17 mouse cellular contexts compared by ENCODE assay signal in genomic region chr14:71230484-71231188, GRCm38 (mm10).
DNase-seq lines count a peak whose midpoint lies in the region; ATAC-seq and TF ChIP-seq lines count a peak whose summit lies in the region.
"Had no signal": no experiment of that assay in that cellular context is flagged by ENCODE, and none has a peak within 500 bp of the region (broad histone marks: within the 10 kb centered on the region; RNA-seq: fewer than 3 reads in every experiment).

No protein-coding gene starts in this region.

- no peak for TF ChIP-seq EP300 in MEL (IDR thresholded peaks at IDR 0.05; ENCODE audit: low read depth in 1 of 2, low read length in 2 of 2)
- TF ChIP-seq EP300 in lung, postnatal 0 days (IDR thresholded peaks at IDR 0.05) = peak; percentile 64

- intact Hi-C loops in left cerebral cortex, adult 2 months (cut with DNase I) = loop anchor here (5.0 kb wide), 1 partner anchor 97 kb away; no protein-coding TSS in a partner anchor
- intact Hi-C loops in left cerebral cortex, postnatal 4 days (cut with DNase I) = no loop called here

- H3K9ac ChIP-seq in MEL (ENCODE audit: control insufficient read depth, low read depth, low read length, poor library complexity, severe bottlenecking) = no peak overlapping the region
- H3K9ac ChIP-seq in lung, postnatal 0 days (replicated peaks; ENCODE audit: low read depth) = no peak overlapping the region
- no peak overlapping the region for H3K9ac ChIP-seq in forebrain, embryonic 15.5 days (replicated peaks)
- H3K9ac ChIP-seq: embryonic facial prominence, embryonic 12.5 days; hindbrain, embryonic 12.5 days; neural tube, embryonic 12.5 days had no signal

- no peaks in the 10 kb centered on the region for H3K9me3 ChIP-seq in MEL (replicated peaks; ENCODE audit: insufficient read depth, low read length)
- H3K9me3 ChIP-seq in lung, postnatal 0 days (ENCODE audit: low read length) = no peaks in the 10 kb centered on the region
- no peaks in the 10 kb centered on the region for H3K9me3 ChIP-seq in forebrain, embryonic 15.5 days
- H3K9me3 ChIP-seq: embryonic facial prominence, embryonic 12.5 days; hindbrain, embryonic 12.5 days; neural tube, embryonic 12.5 days had no signal

- no peaks in the 10 kb centered on the region for H3K27me3 ChIP-seq in MEL (ENCODE audit: control insufficient read depth in 1 of 2, insufficient read depth in 2 of 2, low read length in 2 of 2)
- no peaks in the 10 kb centered on the region for H3K27me3 ChIP-seq in lung, postnatal 0 days (replicated peaks; ENCODE audit: insufficient read depth, low read length)
- H3K27me3 ChIP-seq in forebrain, embryonic 15.5 days = no peaks in the 10 kb centered on the region
- H3K27me3 ChIP-seq: embryonic facial prominence, embryonic 12.5 days; hindbrain, embryonic 12.5 days; neural tube, embryonic 12.5 days had no signal

- TF ChIP-seq POLR2A in MEL (IDR thresholded peaks at IDR 0.05; ENCODE audit: control insufficient read depth in 1 of 2, insufficient read depth in 1 of 2, low read depth in 1 of 2, low read length in 2 of 2, poor library complexity in 1 of 2) = no peak

- H3K4me2 ChIP-seq in lung, postnatal 0 days (replicated peaks; ENCODE audit: low read depth, low read length) = no peak overlapping the region
- H3K4me2 ChIP-seq in forebrain, embryonic 15.5 days (replicated peaks) = no peak overlapping the region
- H3K4me2 ChIP-seq: embryonic facial prominence, embryonic 12.5 days; heart, embryonic 11.5 days; hindbrain, embryonic 12.5 days; neural tube, embryonic 12.5 days had no signal

- no peak for TF ChIP-seq RAD21 in MEL (IDR thresholded peaks at IDR 0.05; ENCODE audit: low read depth, low read length)

- no peaks in the 10 kb centered on the region for H3K79me2 ChIP-seq in MEL (ENCODE audit: control insufficient read depth, insufficient read depth, low read length, poor library complexity)

- ATAC-seq in lung, postnatal 0 days = peak; percentile 90
- ATAC-seq in forebrain, embryonic 15.5 days (replicated peaks) = no peak
- ATAC-seq: activated CD4-positive, CD25-positive, alpha-beta regulatory T cell, adult 4 months; forebrain, embryonic 16.5 days had no signal

- WGBS in lung, postnatal 0 days = 66% methylated on average over 7 of the region's 7 CpGs
- 88% methylated on average over 7 of the region's 7 CpGs for WGBS in forebrain, embryonic 15.5 days

- no peak overlapping the region for H3K27ac ChIP-seq in left cerebral cortex, adult 2 months
- H3K27ac ChIP-seq in MEL (ENCODE audit: control insufficient read depth, low read depth, low read length) = peak overlapping the region; percentile 60
- H3K27ac ChIP-seq in lung, postnatal 0 days (ENCODE audit: low read length) = no peak overlapping the region
- no peak overlapping the region for H3K27ac ChIP-seq in forebrain, embryonic 15.5 days (replicated peaks)
- H3K27ac ChIP-seq: embryonic facial prominence, embryonic 12.5 days; hindbrain, embryonic 12.5 days; neural tube, embryonic 12.5 days had no signal

- DNase-seq in left cerebral cortex, adult 2 months (ENCODE audit: extremely low spot score in 1 of 2, low spot score in 2 of 2) = peak; percentile 10
- DNase-seq in left cerebral cortex, postnatal 4 days = no peak
- DNase-seq in 3T3-L1 (ENCODE audit: low read depth, low spot score) (peak; percentile 45), MEL (ENCODE audit: low read depth, low spot score) (peak; percentile 23)
- DNase-seq in lung, postnatal 0 days (ENCODE audit: low spot score) = peak; percentile 90
- DNase-seq in urinary bladder, postnatal 4 days (ENCODE audit: low spot score in 2 of 2) = no peak
- DNase-seq: cerebellum, adult 9-10 months; kidney, adult 2 months; kidney, postnatal 10 days; thymus, postnatal 14 days had no signal

- no peak for TF ChIP-seq CTCF in left cerebral cortex, adult 2 months (IDR thresholded peaks at IDR 0.05)
- no peak for TF ChIP-seq CTCF in MEL (IDR thresholded peaks at IDR 0.05 in 2 of 3, conservative IDR thresholded peaks at IDR 0.05 in 1 of 3; ENCODE audit: control insufficient read depth in 1 of 3, insufficient read depth in 1 of 3, low read depth in 2 of 3, low read length in 3 of 3, poor library complexity in 1 of 3, severe bottlenecking in 1 of 3)
- no peak for TF ChIP-seq CTCF in lung, postnatal 0 days (IDR thresholded peaks at IDR 0.05)

- peaks cover 0 to 25% of the 10 kb centered on the region in 2 experiments; a peak in 2 of 4 replicates for H3K4me1 ChIP-seq in MEL (ENCODE audit: control insufficient read depth in 1 of 2, insufficient read depth in 2 of 2, low read length in 2 of 2)
- H3K4me1 ChIP-seq in lung, postnatal 0 days (ENCODE audit: insufficient read depth, low read depth, low read length) = no peaks in the 10 kb centered on the region
- H3K4me1 ChIP-seq in forebrain, embryonic 15.5 days = peaks cover 6% of the 10 kb centered on the region; the same call in 1 of the 2 replicates
- H3K4me1 ChIP-seq: embryonic facial prominence, embryonic 12.5 days; hindbrain, embryonic 12.5 days; neural tube, embryonic 12.5 days had no signal

- peaks cover 0 to 27% of the 10 kb centered on the region in 2 experiments; a peak in 2 of 4 replicates for H3K36me3 ChIP-seq in MEL (ENCODE audit: control insufficient read depth in 1 of 2, insufficient read depth in 2 of 2, low read length in 2 of 2)
- H3K36me3 ChIP-seq in lung, postnatal 0 days (ENCODE audit: insufficient read depth, low read length) = no peaks in the 10 kb centered on the region
- no peaks in the 10 kb centered on the region for H3K36me3 ChIP-seq in forebrain, embryonic 15.5 days
- H3K36me3 ChIP-seq: embryonic facial prominence, embryonic 12.5 days; hindbrain, embryonic 12.5 days; neural tube, embryonic 12.5 days had no signal

- H3K4me3 ChIP-seq in left cerebral cortex, adult 2 months = no peak overlapping the region
- no peak overlapping the region for H3K4me3 ChIP-seq in MEL (ENCODE audit: control insufficient read depth in 1 of 2, insufficient read depth in 1 of 2, low read depth in 2 of 2, low read length in 2 of 2)
- no peak overlapping the region for H3K4me3 ChIP-seq in lung, postnatal 0 days (ENCODE audit: low read depth, low read length)
- H3K4me3 ChIP-seq in forebrain, embryonic 15.5 days = no peak overlapping the region
- H3K4me3 ChIP-seq: embryonic facial prominence, embryonic 12.5 days; hindbrain, embryonic 12.5 days; neural tube, embryonic 12.5 days had no signal

TF ChIP-seq in MEL, 35 proteins besides CTCF, POLR2A, EP300 and RAD21:
- no peak for TF ChIP-seq UBTF (IDR thresholded peaks at IDR 0.05; ENCODE audit: borderline replicate concordance, insufficient read depth, low read depth, low read length)
- no peak for TF ChIP-seq USF2 (IDR thresholded peaks at IDR 0.05; ENCODE audit: borderline replicate concordance in 1 of 2, insufficient read depth in 1 of 2, low read depth in 1 of 2, low read length in 2 of 2)
- no peak for TF ChIP-seq JUND (IDR thresholded peaks at IDR 0.05; ENCODE audit: low read depth, low read length)
- TF ChIP-seq E2F4 (IDR thresholded peaks at IDR 0.05; ENCODE audit: borderline replicate concordance, low read depth, low read length) = no peak

Comparison
In these comparisons a context has a peak if more than half of its experiments do, and no peak if none do; other contexts are left out.
1. DNase-seq: peak in left cerebral cortex, adult 2 months (2 of 2), 3T3-L1 (single experiment), MEL (single experiment) and lung, postnatal 0 days (single experiment); none in left cerebral cortex, postnatal 4 days (single experiment) and urinary bladder, postnatal 4 days (0 of 2).